ENCODE assay signal across 9 mouse cellular contexts in the genomic region with DNA sequence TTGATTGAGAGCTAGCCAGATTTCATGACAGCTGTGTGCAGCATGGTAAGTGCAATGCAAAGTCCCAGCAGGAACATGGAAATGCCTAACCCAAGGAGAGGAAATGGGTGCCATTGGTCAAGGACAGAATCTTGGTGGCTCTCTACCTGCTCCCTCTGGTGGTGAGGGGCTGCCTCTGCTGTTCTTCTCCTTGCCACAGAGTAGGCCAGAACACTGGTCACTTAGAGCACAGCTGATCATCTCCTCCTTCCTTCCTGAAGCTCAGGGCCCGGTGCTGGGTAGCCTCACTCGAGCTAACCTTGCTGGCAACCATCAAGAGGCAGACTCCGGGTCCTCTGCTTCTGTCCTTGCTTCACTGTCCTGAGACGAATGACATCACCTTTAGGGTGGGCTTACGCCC. TPM values are rescaled to one million over a fixed set of nuclear protein-coding genes. Genes with fewer than 3 reads are reported as not detected.
DNase-seq lines count a peak whose midpoint lies in the region; TF ChIP-seq lines count a peak whose summit lies in the region.
"Had no signal": no experiment of that assay in that cellular context is flagged by ENCODE, and none has a peak within 500 bp of the region (broad histone marks: within the 10 kb centered on the region; RNA-seq: fewer than 3 reads in every experiment).

No protein-coding gene starts in this region.

- H3K4me3 ChIP-seq in gastrocnemius, adult 2 months, result no peak overlapping the region
- H3K4me3 ChIP-seq in embryonic fibroblast, embryonic 13.5 days (ENCODE audit: insufficient read depth, low read length), result no peak overlapping the region

- H3K4me1 ChIP-seq in embryonic fibroblast, embryonic 13.5 days (ENCODE audit: control insufficient read depth, insufficient read depth, low read length), result no peaks in the 10 kb centered on the region

- peak; percentile 45 for TF ChIP-seq CTCF in gastrocnemius, adult 2 months (IDR thresholded peaks at IDR 0.05)
- TF ChIP-seq CTCF in embryonic fibroblast, embryonic 13.5 days (IDR thresholded peaks at IDR 0.05; ENCODE audit: borderline replicate concordance, insufficient read depth, low read length), result peak; percentile 52; the same call in 1 of the 2 replicates

- TF ChIP-seq POLR2A in embryonic fibroblast, embryonic 13.5 days (IDR thresholded peaks at IDR 0.05; ENCODE audit: low read depth, low read length), result no peak

- intact Hi-C loops in gastrocnemius, adult 2 months (cut with DNase I), result no loop called here
- intact Hi-C loops in left cerebral cortex, postnatal 14 days (cut with DNase I), result loop anchor here (5.0 kb wide), 1 partner anchor 115 kb away; no protein-coding TSS in a partner anchor

- no peak for DNase-seq in gastrocnemius, adult 2 months
- no peak for DNase-seq in gastrocnemius, postnatal 10 days
- DNase-seq in 3T3-L1 (ENCODE audit: low read depth, low spot score), result peak; percentile 44
- peak; percentile 61 for DNase-seq in adrenal gland, postnatal 14 days
- DNase-seq in left cerebral cortex, postnatal 14 days (ENCODE audit: low spot score in 2 of 2), result peak; percentile 51 to 55
- peak; percentile 47 to 52 for DNase-seq in right cerebral cortex, postnatal 10 days (ENCODE audit: low spot score in 2 of 2)
- no peak for DNase-seq in urinary bladder, postnatal 36 days (ENCODE audit: low spot score in 2 of 2)

- H3K27ac ChIP-seq in gastrocnemius, adult 2 months, result no peak overlapping the region
- H3K27ac ChIP-seq in embryonic fibroblast, embryonic 13.5 days (ENCODE audit: insufficient read depth, low read length), result no peak overlapping the region
- H3K27ac ChIP-seq: macrophage had no signal

RNA-seq across cellular contexts. Expression of a gene that starts 39.6 kb away (rescaled TPM):
- total RNA-seq in gastrocnemius, adult 2 months (2021), result 10 to 100 TPM; 20.4 to 29.0 TPM
- 10 to 100 TPM; 15.4 to 17.5 TPM for total RNA-seq in gastrocnemius, postnatal 10 days (2021)
- 31.6 and 37.4 TPM in 2 replicates for total RNA-seq in adrenal gland, postnatal 14 days (2021)
- polyA plus RNA-seq in embryonic fibroblast, embryonic 13.5 days (2011; ENCODE audit: insufficient read length, low read depth, missing spikeins), result 10.4 and 15.3 TPM in 2 replicates
- 10 to 100 TPM; 27.4 to 30.5 TPM for total RNA-seq in left cerebral cortex, postnatal 14 days (2021)

Comparison
In these comparisons a context has a peak if more than half of its experiments do, and no peak if none do; other contexts are left out.
1. DNase-seq: peak in 3T3-L1 (single experiment), adrenal gland, postnatal 14 days (single experiment), left cerebral cortex, postnatal 14 days (2 of 2) and right cerebral cortex, postnatal 10 days (2 of 2); none in gastrocnemius, adult 2 months (single experiment), gastrocnemius, postnatal 10 days (single experiment) and urinary bladder, postnatal 36 days (0 of 2).